Mouse (Mus musculus): ENCODE data around the gene Inafm1. TPM values are rescaled to one million over a fixed set of nuclear protein-coding genes. Genes with fewer than 3 reads are reported as not detected.

Inafm1 gene
- polyA plus RNA-seq, 1 experiment from 2014 or later = 66.4 TPM

Other genes with a start within 250 kb of the Inafm1 start
- 6.6 and 7.3 TPM in 2 replicates for gene Bicra, start 225.7 kb downstream of the Inafm1 start, polyA plus RNA-seq (2015; fragmentation: Nextera tagmentation; extraction: Ambion mirVana)
- 0.15 and 0.17 TPM in 2 replicates for gene Zfp541, start 211.8 kb downstream of the Inafm1 start, polyA plus RNA-seq (2015; fragmentation: Nextera tagmentation; extraction: Ambion mirVana)
- gene Napa, start 175.2 kb downstream of the Inafm1 start, polyA plus RNA-seq (2015; fragmentation: Nextera tagmentation; extraction: Ambion mirVana) = 236 and 238 TPM in 2 replicates
- gene Kptn, start 153.7 kb downstream of the Inafm1 start, polyA plus RNA-seq (2015; fragmentation: Nextera tagmentation; extraction: Ambion mirVana) = 45.8 and 48.1 TPM in 2 replicates
- gene Slc8a2, start 143.8 kb downstream of the Inafm1 start, polyA plus RNA-seq (2015; fragmentation: Nextera tagmentation; extraction: Ambion mirVana) = 1.2 and 1.4 TPM in 2 replicates
- gene Meis3, start 98.5 kb downstream of the Inafm1 start, polyA plus RNA-seq (2015; fragmentation: Nextera tagmentation; extraction: Ambion mirVana) = 104 and 126 TPM in 2 replicates
- gene Dhx34, start 51.6 kb downstream of the Inafm1 start, polyA plus RNA-seq (2015; fragmentation: Nextera tagmentation; extraction: Ambion mirVana) = 12.2 and 13.2 TPM in 2 replicates
- gene C5ar2, start 29.5 kb downstream of the Inafm1 start, polyA plus RNA-seq (2015; fragmentation: Nextera tagmentation; extraction: Ambion mirVana) = 0.10 and 0.22 TPM in 2 replicates
- gene C5ar1, start 14.1 kb downstream of the Inafm1 start, polyA plus RNA-seq (2015; fragmentation: Nextera tagmentation; extraction: Ambion mirVana) = 1.7 and 2.7 TPM in 2 replicates
- gene Ccdc9, start 13.2 kb upstream of the Inafm1 start, polyA plus RNA-seq (2015; fragmentation: Nextera tagmentation; extraction: Ambion mirVana) = 23.3 and 24.5 TPM in 2 replicates
- gene Bbc3, start 34.8 kb upstream of the Inafm1 start, polyA plus RNA-seq (2015; fragmentation: Nextera tagmentation; extraction: Ambion mirVana) = 25.4 and 27.5 TPM in 2 replicates
- gene Sae1, start 114.2 kb upstream of the Inafm1 start, polyA plus RNA-seq (2015; fragmentation: Nextera tagmentation; extraction: Ambion mirVana) = 239 and 275 TPM in 2 replicates
- 14.5 and 17.3 TPM in 2 replicates for gene Zc3h4, start 127.3 kb upstream of the Inafm1 start, polyA plus RNA-seq (2015; fragmentation: Nextera tagmentation; extraction: Ambion mirVana)
- gene Tmem160, start 179.2 kb upstream of the Inafm1 start, polyA plus RNA-seq (2015; fragmentation: Nextera tagmentation; extraction: Ambion mirVana) = 66.4 and 72.3 TPM in 2 replicates
- gene Npas1, start 204.1 kb upstream of the Inafm1 start, polyA plus RNA-seq (2015; fragmentation: Nextera tagmentation; extraction: Ambion mirVana) = 3.6 and 3.8 TPM in 2 replicates